Mouse (Mus musculus) embryonic facial prominence, embryonic 14.5 days (tissue): ENCODE data around the gene Creb3l4. TPM values are rescaled to one million over a fixed set of nuclear protein-coding genes. Genes with fewer than 3 reads are reported as not detected.

ENCODE experiments used
- ATAC-seq: fragments of 200-750 bp; cut with Nextera tagmentation; 2 replicates; pipeline ENCODE4 v1.8.0; 2017; ENCODE audit warnings: low read depth, moderate number of reproducible peaks, moderate TSS enrichment
- DNase-seq: peaks from one replicate; pipeline ENCODE4 v3.0.0-alpha.2; 2015; ENCODE audit warnings: low spot score
- H3K27ac ChIP-seq: fragments of 300-500 bp; sonication (generic); replicated peaks from 2 replicates; pipeline ENCODE4 v1.5.1; 2014; ENCODE audit warnings: low read depth, mild to moderate bottlenecking, low read length, moderate library complexity
- H3K27me3 ChIP-seq: fragments of 300-500 bp; sonication (generic); replicated peaks from 2 replicates; pipeline ENCODE4 v1.6.1; 2014; ENCODE audit warnings: low read length; ENCODE audit not compliant: control insufficient read depth, insufficient read depth
- H3K36me3 ChIP-seq: fragments of 300-500 bp; sonication (generic); 2 replicates; pipeline ENCODE4 v1.6.1; 2014; ENCODE audit warnings: low read length, mixed read lengths; ENCODE audit not compliant: control insufficient read depth, insufficient read depth
- H3K4me1 ChIP-seq: fragments of 300-500 bp; sonication (generic); 2 replicates; pipeline ENCODE4 v1.6.1; 2014; ENCODE audit warnings: antibody characterized with exemption, low read length; ENCODE audit not compliant: control insufficient read depth, insufficient read depth
- H3K4me2 ChIP-seq: fragments of 300-500 bp; sonication (generic); 2 replicates; pipeline ENCODE4 v1.6.1; 2014; ENCODE audit warnings: low read depth, mild to moderate bottlenecking, low read length, moderate library complexity, mixed read lengths
- H3K4me3 ChIP-seq: fragments of 300-500 bp; sonication (generic); 2 replicates; pipeline ENCODE4 v1.5.1; 2014; ENCODE audit warnings: low read depth, mild to moderate bottlenecking, low read length
- H3K9ac ChIP-seq: fragments of 300-500 bp; sonication (generic); 2 replicates; pipeline ENCODE4 v1.6.1; 2014; ENCODE audit warnings: low read depth, mild to moderate bottlenecking, low read length, moderate library complexity, mixed read lengths
- H3K9me3 ChIP-seq: fragments of 300-500 bp; sonication (generic); 2 replicates; pipeline ENCODE4 v1.6.1; 2016; ENCODE audit warnings: low read length; ENCODE audit not compliant: control insufficient read depth
- WGBS: fragments of 180-500 bp; shearing (Covaris S2); extraction: QIAGEN DNeasy Blood & Tissue Kit; methylation state at CpG from one replicate; pipeline ENCODE4 v1.1.7; 2014; 5-methylcytosine and 5-hydroxymethylcytosine counted together
- polyA plus RNA-seq: library from polyadenylated mRNA; unstranded; fragments of >200 nt; fragmentation: Nextera tagmentation; extraction: Ambion mirVana; gene quantifications from 2 replicates; pipeline ENCODE4 v1.2.1, GENCODE M21; 2014

Gene Creb3l4
- polyA plus RNA-seq, 1 experiment from 2014 or later = 5.2 TPM

DNA sequence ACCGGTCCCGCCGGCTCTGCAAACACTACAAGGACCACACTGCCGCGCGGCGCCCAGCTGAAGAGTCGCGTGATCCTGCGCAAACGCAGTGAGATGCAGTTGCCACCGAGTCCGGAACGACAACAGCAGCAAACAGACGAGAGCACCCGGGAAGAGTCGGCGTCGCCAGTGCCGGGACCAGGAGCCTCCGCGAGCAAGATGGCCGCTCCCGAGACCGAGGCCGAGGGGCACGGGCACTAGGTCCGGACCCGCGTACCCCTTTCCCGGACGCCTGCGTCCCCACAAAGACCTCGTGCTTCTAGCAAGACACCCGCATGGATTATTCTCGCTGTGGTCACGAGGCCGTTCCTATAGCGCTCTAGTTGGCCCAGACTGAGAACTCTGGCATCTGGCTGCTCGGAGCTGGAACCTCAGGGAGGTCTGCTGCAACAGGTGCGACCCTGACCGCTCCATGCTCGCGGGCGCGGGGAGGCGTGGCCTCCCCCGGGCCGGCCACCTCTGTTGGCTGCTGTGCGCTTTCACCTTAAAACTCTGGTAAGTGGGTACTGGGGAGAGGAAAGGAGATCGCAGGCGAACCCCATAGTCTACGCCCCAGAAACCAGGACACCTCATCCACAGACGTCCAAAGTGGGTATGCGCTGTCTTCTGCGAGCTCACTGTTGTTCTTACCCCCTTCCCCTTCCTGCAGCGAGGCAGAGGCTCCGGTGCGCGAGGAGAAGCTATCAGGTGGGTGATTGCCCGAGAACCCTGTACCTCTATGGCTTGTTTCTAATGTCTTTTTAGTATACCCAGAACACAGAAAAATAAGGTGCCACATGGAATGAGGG, 11.6 kb downstream of the Creb3l4 start, which contains the start of gene Jtb:
TSS of gene Jtb (plus strand) at position 91 of the 827 bp plus-strand sequence.
- H3K4me2 ChIP-seq = peak within 1 kb of the TSS; percentile 83
- H3K27ac ChIP-seq = peak within 1 kb of the TSS; percentile 92
- peak; percentile 98 for ATAC-seq
- H3K4me1 ChIP-seq = no peaks in the 10 kb centered on the region
- 1% methylated on average over 52 of the region's 61 CpGs for whole genome bisulfite sequencing
- H3K27me3 ChIP-seq = no peaks in the 10 kb centered on the region
- H3K4me3 ChIP-seq = peak within 1 kb of the TSS; percentile 75
- no peaks in the 10 kb centered on the region for H3K9me3 ChIP-seq
- peak within 1 kb of the TSS; percentile 84 for H3K9ac ChIP-seq
- peaks cover 31% of the 10 kb centered on the region for H3K36me3 ChIP-seq
- peak; percentile 97 for DNase-seq

DNA sequence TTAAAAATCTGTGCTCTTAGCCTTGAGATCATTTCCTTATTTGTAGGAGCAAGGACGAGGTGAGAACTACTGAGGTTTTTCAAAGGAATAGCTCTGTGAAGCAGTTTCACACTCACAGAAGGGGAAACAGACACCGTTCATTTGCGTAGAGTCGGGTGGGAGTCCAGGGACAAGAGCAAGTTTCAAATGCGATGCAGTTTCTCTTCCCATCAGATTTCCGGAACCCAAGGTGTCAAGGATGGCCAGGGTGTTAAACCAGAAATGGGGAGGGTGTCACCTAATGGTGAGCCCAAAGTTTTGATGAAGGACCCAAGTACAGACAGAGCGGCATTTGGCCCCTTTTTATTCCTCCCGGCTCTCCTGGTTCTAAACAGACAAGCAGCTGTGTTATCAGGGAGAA, 12.2 kb downstream of the Creb3l4 start:
- peaks cover 26% of the 10 kb centered on the region for H3K36me3 ChIP-seq
- H3K4me2 ChIP-seq = peak overlapping the region; percentile 83
- H3K9ac ChIP-seq = peak overlapping the region; percentile 84
- 16% methylated on average over 8 of the region's 8 CpGs for WGBS
- no peaks in the 10 kb centered on the region for H3K4me1 ChIP-seq
- H3K27me3 ChIP-seq = no peaks in the 10 kb centered on the region
- peak overlapping the region; percentile 75 for H3K4me3 ChIP-seq
- H3K27ac ChIP-seq = peak overlapping the region; percentile 92; the same call in 1 of the 2 replicates
- no peak for DNase-seq
- ATAC-seq = no peak
- no peaks in the 10 kb centered on the region for H3K9me3 ChIP-seq

GRCm38 (mm10) chr3:90224331-90224730, 19.0 kb downstream of the Creb3l4 start:
- no peak overlapping the region for H3K27ac ChIP-seq
- ATAC-seq = no peak

GRCm38 (mm10) chr3:90222941-90223340, 20.4 kb downstream of the Creb3l4 start:
- H3K4me3 ChIP-seq = no peak overlapping the region
- 75% methylated on average over 3 of the region's 3 CpGs for WGBS
- no peak overlapping the region for H3K9ac ChIP-seq
- no peak for ATAC-seq
- no peak for DNase-seq
- no peaks in the 10 kb centered on the region for H3K9me3 ChIP-seq
- H3K4me2 ChIP-seq = no peak overlapping the region
- H3K27ac ChIP-seq = no peak overlapping the region
- peaks cover 15% of the 10 kb centered on the region for H3K4me1 ChIP-seq
- H3K27me3 ChIP-seq = no peaks in the 10 kb centered on the region
- peaks cover 29% of the 10 kb centered on the region for H3K36me3 ChIP-seq

More at GRCm38 (mm10) chr3:90224331-90224730, 19.0 kb downstream of the Creb3l4 start:
- DNase-seq = no peak
- peaks cover 15% of the 10 kb centered on the region for H3K4me1 ChIP-seq
- no peaks in the 10 kb centered on the region for H3K9me3 ChIP-seq
- H3K4me3 ChIP-seq = no peak overlapping the region
- 86% methylated on average over 10 of the region's 10 CpGs for WGBS
- H3K36me3 ChIP-seq = peaks cover 29% of the 10 kb centered on the region
- no peak overlapping the region for H3K4me2 ChIP-seq
- H3K9ac ChIP-seq = no peak overlapping the region
- H3K27me3 ChIP-seq = no peaks in the 10 kb centered on the region

- Histone ChIP-seq H3K4me3 (no peak overlapping the region), H3K27ac (no peak overlapping the region), H3K27me3 (no peaks in the 10 kb centered on the region), H3K36me3 (peaks cover 29% of the 10 kb centered on the region), H3K9ac (no peak overlapping the region), H3K4me2 (0 out of 2 replicates have a peak overlapping the region, but pooled peaks have one; percentile 63), H3K9me3 (no peaks in the 10 kb centered on the region), H3K4me1 (peaks cover 15% of the 10 kb centered on the region)
- WGBS = 89% methylated on average over 4 of the region's 4 CpGs
- no peak for DNase-seq
- ATAC-seq = no peak
Observed at GRCm38 (mm10) chr3:90222455-90222854, 20.9 kb downstream of the Creb3l4 start.

- Histone ChIP-seq H3K27me3 (no peaks in the 10 kb centered on the region), H3K27ac (peak overlapping the region; percentile 71; the same call in 1 of the 2 replicates), H3K36me3 (peaks cover 29% of the 10 kb centered on the region), H3K4me3 (peak overlapping the region; percentile 49), H3K4me2 (peak overlapping the region; percentile 63), H3K9ac (peak overlapping the region; percentile 69), H3K9me3 (no peaks in the 10 kb centered on the region), H3K4me1 (peaks cover 15% of the 10 kb centered on the region)
- ATAC-seq (no peak), DNase-seq (no peak)
- WGBS = 20% methylated on average over 5 of the region's 5 CpGs
Observed at GRCm38 (mm10) chr3:90221123-90221522, 22.2 kb downstream of the Creb3l4 start.

GRCm38 (mm10) chr3:90220531-90220951, 22.8 kb downstream of the Creb3l4 start:
- Histone ChIP-seq H3K9me3 (no peaks in the 10 kb centered on the region), H3K4me3 (peak overlapping the region; percentile 49), H3K4me1 (peaks cover 15% of the 10 kb centered on the region), H3K27me3 (no peaks in the 10 kb centered on the region), H3K36me3 (peaks cover 29% of the 10 kb centered on the region), H3K27ac (peak overlapping the region; percentile 71), H3K9ac (peak overlapping the region; percentile 69), H3K4me2 (peak overlapping the region; percentile 63)
- ATAC-seq (peak; percentile 85), DNase-seq (peak; percentile 87)
- WGBS = under 1% methylated on average over 9 of the region's 20 CpGs

- peak overlapping the region; percentile 69 for H3K9ac ChIP-seq
- H3K36me3 ChIP-seq = peaks cover 25% of the 10 kb centered on the region
- H3K9me3 ChIP-seq = no peaks in the 10 kb centered on the region
- ATAC-seq (peak; percentile 60; the same call in 1 of the 2 replicates), DNase-seq (peak; percentile 78)
- no peaks in the 10 kb centered on the region for H3K27me3 ChIP-seq
- H3K4me1 ChIP-seq = peaks cover 15% of the 10 kb centered on the region
- H3K4me2 ChIP-seq = peak overlapping the region; percentile 63
- 12% methylated on average over 6 of the region's 6 CpGs for WGBS
- peak overlapping the region; percentile 71 for H3K27ac ChIP-seq
- H3K4me3 ChIP-seq = peak overlapping the region; percentile 49
Observed at GRCm38 (mm10) chr3:90220088-90220487, 23.2 kb downstream of the Creb3l4 start.
